Mouse (Mus musculus): Measurements from ENCODE around the gene Gm1604a. TPM values are rescaled to one million over a fixed set of nuclear protein-coding genes. Genes with fewer than 3 reads are reported as not detected.
"Not testable (repeated sequence)": the region's sequence is repeated elsewhere in the genome, so short reads cannot be mapped to it uniquely, and the experiment has no call there.

Gm1604a gene
- polyA plus RNA-seq, 1 experiment = not detected

- H3K79me2 ChIP-seq (ENCODE audit: control insufficient read depth, insufficient read depth); H3K4me3 ChIP-seq; H3K4me2 ChIP-seq (ENCODE audit: low read depth); H3ac ChIP-seq (ENCODE audit: control insufficient read depth, insufficient read length); H3K36me3 ChIP-seq (ENCODE audit: control insufficient read depth, insufficient read depth); H3K27me3 ChIP-seq (ENCODE audit: control insufficient read depth, insufficient read depth, insufficient read length): not testable (repeated sequence)
Observed at GRCm38 (mm10) chr17:7009440-7009839, 15.9 kb upstream of the Gm1604a start.

DNA sequence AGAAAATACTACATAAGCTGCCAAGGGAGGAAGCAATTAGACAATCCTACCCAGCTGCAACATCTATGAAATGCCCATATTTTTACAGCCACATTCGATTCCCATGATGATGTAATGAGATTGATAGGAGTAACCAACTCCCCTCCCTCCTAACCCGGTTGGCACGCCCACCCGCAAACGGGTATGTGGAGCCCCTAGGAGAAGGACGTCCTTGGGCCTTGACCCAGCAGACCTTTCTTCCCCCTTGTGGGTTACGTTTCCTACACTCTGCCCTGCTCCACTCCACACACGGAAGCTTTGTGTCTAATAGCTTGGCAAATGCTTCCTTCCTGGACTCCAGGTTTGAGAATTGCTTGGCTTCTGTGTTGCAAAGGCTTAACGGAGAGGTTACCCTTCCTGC lies 15.5 kb upstream of the Gm1604a start:
- H3K4me3 ChIP-seq = not testable (repeated sequence)
- peak overlapping the region; percentile 58 for H3K4me2 ChIP-seq (ENCODE audit: low read depth)

GRCm38 (mm10) chr17:7014190-7014589 lies 11.2 kb upstream of the Gm1604a start:
- not testable (repeated sequence) for H3K27me3 ChIP-seq (ENCODE audit: control insufficient read depth, insufficient read depth, insufficient read length); H3K79me2 ChIP-seq (ENCODE audit: control insufficient read depth, insufficient read depth); H3K4me3 ChIP-seq; H3K36me3 ChIP-seq (ENCODE audit: control insufficient read depth, insufficient read depth); H3K4me2 ChIP-seq (ENCODE audit: low read depth); H3ac ChIP-seq (ENCODE audit: control insufficient read depth, insufficient read length)

More for the DNA sequence above, 15.5 kb upstream of the Gm1604a start:
- H3ac ChIP-seq (ENCODE audit: control insufficient read depth, insufficient read length); H3K36me3 ChIP-seq (ENCODE audit: control insufficient read depth, insufficient read depth); H3K27me3 ChIP-seq (ENCODE audit: control insufficient read depth, insufficient read depth, insufficient read length); H3K79me2 ChIP-seq (ENCODE audit: control insufficient read depth, insufficient read depth): not testable (repeated sequence)

- H3K4me3 ChIP-seq; H3K79me2 ChIP-seq (ENCODE audit: control insufficient read depth, insufficient read depth); H3K4me2 ChIP-seq (ENCODE audit: low read depth); H3ac ChIP-seq (ENCODE audit: control insufficient read depth, insufficient read length); H3K36me3 ChIP-seq (ENCODE audit: control insufficient read depth, insufficient read depth); H3K27me3 ChIP-seq (ENCODE audit: control insufficient read depth, insufficient read depth, insufficient read length): not testable (repeated sequence)
Observed at GRCm38 (mm10) chr17:7025764-7026346, 487 bp downstream of the Gm1604a start.

- not testable (repeated sequence) for H3K4me2 ChIP-seq (ENCODE audit: low read depth); H3K4me3 ChIP-seq; H3ac ChIP-seq (ENCODE audit: control insufficient read depth, insufficient read length); H3K27me3 ChIP-seq (ENCODE audit: control insufficient read depth, insufficient read depth, insufficient read length); H3K79me2 ChIP-seq (ENCODE audit: control insufficient read depth, insufficient read depth); H3K36me3 ChIP-seq (ENCODE audit: control insufficient read depth, insufficient read depth)
Observed at GRCm38 (mm10) chr17:7030204-7030603, 4.8 kb downstream of the Gm1604a start.

- H3K27me3 ChIP-seq (ENCODE audit: control insufficient read depth, insufficient read depth, insufficient read length); H3ac ChIP-seq (ENCODE audit: control insufficient read depth, insufficient read length); H3K4me2 ChIP-seq (ENCODE audit: low read depth); H3K36me3 ChIP-seq (ENCODE audit: control insufficient read depth, insufficient read depth); H3K79me2 ChIP-seq (ENCODE audit: control insufficient read depth, insufficient read depth); H3K4me3 ChIP-seq: not testable (repeated sequence)
Observed at GRCm38 (mm10) chr17:7030622-7031174, 5.3 kb downstream of the Gm1604a start.

DNA sequence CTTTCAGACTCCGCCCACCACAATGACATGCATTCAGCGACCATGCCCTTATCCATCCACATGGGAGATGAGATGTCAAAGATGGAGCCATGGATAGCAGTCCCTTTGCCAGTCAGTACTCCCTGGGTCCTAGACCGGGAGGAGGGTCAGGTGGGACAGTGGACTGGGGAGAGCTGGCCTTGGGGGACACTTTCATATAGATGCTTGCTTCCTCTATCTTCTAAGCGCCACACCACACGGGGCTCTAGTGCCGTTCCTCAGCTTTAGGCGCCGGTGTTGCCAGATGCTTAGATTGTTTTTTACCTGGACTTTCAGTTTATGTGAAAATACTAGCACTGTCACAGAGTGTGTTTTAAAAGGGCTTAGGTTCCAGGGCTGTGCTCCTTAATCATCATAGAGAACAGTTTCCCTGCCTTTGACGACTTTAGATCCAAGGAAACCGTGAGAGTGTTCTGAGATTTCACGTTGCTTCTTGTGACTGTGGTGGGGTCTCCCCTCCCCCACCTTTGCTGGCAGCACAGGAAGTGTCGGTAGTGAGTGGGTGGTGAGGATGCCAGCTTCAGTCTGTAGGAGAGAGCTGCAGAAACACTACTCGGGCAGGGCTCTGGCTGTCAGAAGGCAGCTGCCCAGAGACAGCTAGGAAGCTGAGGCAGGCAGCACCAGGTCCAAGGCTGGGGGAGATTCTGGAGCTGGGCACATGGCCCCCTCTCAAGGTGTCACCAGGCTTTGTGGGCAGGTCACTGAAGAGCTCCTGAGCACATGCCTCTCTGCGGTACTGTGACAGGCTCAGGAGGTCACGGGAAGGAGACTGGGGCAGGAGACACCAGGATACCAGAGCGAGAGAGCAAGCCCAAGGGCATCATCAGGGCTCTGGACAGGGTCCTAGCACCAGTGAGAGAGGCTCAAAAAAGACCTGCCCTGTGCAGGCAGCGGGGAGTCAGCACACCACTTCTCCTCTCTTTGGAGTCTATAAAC lies 8.1 kb downstream of the Gm1604a start:
- not testable (repeated sequence) for H3K36me3 ChIP-seq (ENCODE audit: control insufficient read depth, insufficient read depth); H3K27me3 ChIP-seq (ENCODE audit: control insufficient read depth, insufficient read depth, insufficient read length); H3K4me2 ChIP-seq (ENCODE audit: low read depth); H3K4me3 ChIP-seq; H3K79me2 ChIP-seq (ENCODE audit: control insufficient read depth, insufficient read depth); H3ac ChIP-seq (ENCODE audit: control insufficient read depth, insufficient read length)

GRCm38 (mm10) chr17:7068997-7069539 lies 43.7 kb downstream of the Gm1604a start:
- H3K4me3 ChIP-seq; H3ac ChIP-seq (ENCODE audit: control insufficient read depth, insufficient read length); H3K79me2 ChIP-seq (ENCODE audit: control insufficient read depth, insufficient read depth); H3K4me2 ChIP-seq (ENCODE audit: low read depth); H3K36me3 ChIP-seq (ENCODE audit: control insufficient read depth, insufficient read depth); H3K27me3 ChIP-seq (ENCODE audit: control insufficient read depth, insufficient read depth, insufficient read length): not testable (repeated sequence)

GRCm38 (mm10) chr17:7069561-7070240 lies 44.3 kb downstream of the Gm1604a start:
- H3ac ChIP-seq (ENCODE audit: control insufficient read depth, insufficient read length); H3K36me3 ChIP-seq (ENCODE audit: control insufficient read depth, insufficient read depth); H3K79me2 ChIP-seq (ENCODE audit: control insufficient read depth, insufficient read depth); H3K4me3 ChIP-seq; H3K27me3 ChIP-seq (ENCODE audit: control insufficient read depth, insufficient read depth, insufficient read length); H3K4me2 ChIP-seq (ENCODE audit: low read depth): not testable (repeated sequence)

- H3K4me3 ChIP-seq; H3ac ChIP-seq (ENCODE audit: control insufficient read depth, insufficient read length); H3K4me2 ChIP-seq (ENCODE audit: low read depth); H3K36me3 ChIP-seq (ENCODE audit: control insufficient read depth, insufficient read depth); H3K27me3 ChIP-seq (ENCODE audit: control insufficient read depth, insufficient read depth, insufficient read length); H3K79me2 ChIP-seq (ENCODE audit: control insufficient read depth, insufficient read depth): not testable (repeated sequence)
Observed at GRCm38 (mm10) chr17:7074494-7074893, 49.1 kb downstream of the Gm1604a start.

- H3ac ChIP-seq (ENCODE audit: control insufficient read depth, insufficient read length); H3K79me2 ChIP-seq (ENCODE audit: control insufficient read depth, insufficient read depth); H3K27me3 ChIP-seq (ENCODE audit: control insufficient read depth, insufficient read depth, insufficient read length); H3K36me3 ChIP-seq (ENCODE audit: control insufficient read depth, insufficient read depth); H3K4me2 ChIP-seq (ENCODE audit: low read depth); H3K4me3 ChIP-seq: not testable (repeated sequence)
Observed at GRCm38 (mm10) chr17:7075519-7075918, 50.2 kb downstream of the Gm1604a start.

- H3K27me3 ChIP-seq (ENCODE audit: control insufficient read depth, insufficient read depth, insufficient read length); H3K4me2 ChIP-seq (ENCODE audit: low read depth); H3ac ChIP-seq (ENCODE audit: control insufficient read depth, insufficient read length); H3K4me3 ChIP-seq; H3K36me3 ChIP-seq (ENCODE audit: control insufficient read depth, insufficient read depth); H3K79me2 ChIP-seq (ENCODE audit: control insufficient read depth, insufficient read depth): not testable (repeated sequence)
Observed at GRCm38 (mm10) chr17:7079558-7079957, 54.2 kb downstream of the Gm1604a start.

Measured in myocyte (in vitro differentiated cells).